Mouse (Mus musculus) forebrain, embryonic 13.5 days (tissue): ENCODE measurements around the gene Abl1. TPM values are rescaled to one million over a fixed set of nuclear protein-coding genes. Genes with fewer than 3 reads are reported as not detected.

Experiments
- ATAC-seq: fragments of 200-750 bp; cut with Nextera tagmentation; 2 replicates; pipeline ENCODE4 v1.8.0; 2017
- H3K27ac ChIP-seq: fragments of 300-500 bp; sonication (generic); 2 replicates; pipeline ENCODE4 v1.5.1; 2015; ENCODE audit warnings: inconsistent platforms, mild to moderate bottlenecking, moderate library complexity
- H3K27me3 ChIP-seq: fragments of 300-500 bp; sonication (generic); 2 replicates; pipeline ENCODE4 v1.6.1; 2015; ENCODE audit warnings: mild to moderate bottlenecking, inconsistent platforms
- H3K36me3 ChIP-seq: fragments of 300-500 bp; sonication (generic); 2 replicates; pipeline ENCODE4 v1.6.1; 2015; ENCODE audit warnings: mild to moderate bottlenecking, inconsistent platforms; ENCODE audit not compliant: poor library complexity, severe bottlenecking
- H3K4me1 ChIP-seq: fragments of 300-500 bp; sonication (generic); 2 replicates; pipeline ENCODE4 v1.6.1; 2015; ENCODE audit warnings: inconsistent platforms
- H3K4me2 ChIP-seq: fragments of 300-500 bp; sonication (generic); 2 replicates; pipeline ENCODE4 v1.6.1; 2015; ENCODE audit warnings: inconsistent platforms, mild to moderate bottlenecking, moderate library complexity
- H3K4me3 ChIP-seq: fragments of 300-500 bp; sonication (generic); 2 replicates; pipeline ENCODE4 v1.5.1; 2015; ENCODE audit warnings: mild to moderate bottlenecking, inconsistent platforms
- H3K9ac ChIP-seq: fragments of 300-500 bp; sonication (generic); 2 replicates; pipeline ENCODE4 v1.6.1; 2015; ENCODE audit warnings: mild to moderate bottlenecking, inconsistent platforms
- H3K9me3 ChIP-seq: fragments of 300-500 bp; sonication (generic); replicated peaks from 2 replicates; pipeline ENCODE4 v1.6.1; 2016; ENCODE audit warnings: inconsistent platforms
- WGBS: fragments of 180-500 bp; shearing (Covaris S2); methylation state at CpG from one replicate; pipeline ENCODE4 v1.1.7; 2015; 5-methylcytosine and 5-hydroxymethylcytosine counted together
- polyA plus RNA-seq: library from polyadenylated mRNA; unstranded; fragments of >200 nt; fragmentation: Nextera tagmentation; extraction: Ambion mirVana; gene quantifications from 2 replicates; pipeline ENCODE4 v1.2.1, GENCODE M21; 2015

Abl1 gene
- polyA plus RNA-seq, 1 experiment from 2014 or later = 25.8 TPM

GRCm38 (mm10) chr2:31845896-31846691 is 157.9 kb downstream of the Abl1 start, which contains the start of gene Fibcd1:
Gene Fibcd1 (minus strand): TSS chr2:31846005.
- Histone ChIP-seq H3K27ac (no peak within 1 kb of the TSS), H3K36me3 (no peaks in the 10 kb centered on the region), H3K4me3 (peak within 1 kb of the TSS; percentile 53), H3K4me1 (peaks cover 31% of the 10 kb centered on the region), H3K4me2 (peak within 1 kb of the TSS; percentile 92), H3K9me3 (no peaks in the 10 kb centered on the region), H3K27me3 (peaks cover 67% of the 10 kb centered on the region), H3K9ac (peak within 1 kb of the TSS; percentile 58)
- ATAC-seq = peak; percentile 24; the same call in 1 of the 2 replicates
- WGBS = under 1% methylated on average over 66 of the region's 88 CpGs

- peaks cover 64% of the 10 kb centered on the region for H3K27me3 ChIP-seq
- H3K9ac ChIP-seq = peak overlapping the region; percentile 58
- H3K27ac ChIP-seq = no peak overlapping the region
- 2% methylated on average over 35 of the region's 35 CpGs for whole genome bisulfite sequencing
- peak overlapping the region; percentile 53 for H3K4me3 ChIP-seq
- no peak for ATAC-seq
- H3K36me3 ChIP-seq = no peaks in the 10 kb centered on the region
- no peaks in the 10 kb centered on the region for H3K9me3 ChIP-seq
- H3K4me2 ChIP-seq = peak overlapping the region; percentile 92
- H3K4me1 ChIP-seq = peaks cover 31% of the 10 kb centered on the region
These were observed 158.8 kb downstream of the Abl1 start for GRCm38 (mm10) chr2:31846692-31847660.

GRCm38 (mm10) chr2:31847908-31848307 is 159.7 kb downstream of the Abl1 start:
- Histone ChIP-seq H3K4me3 (no peak overlapping the region), H3K27me3 (peaks cover 61% of the 10 kb centered on the region), H3K9me3 (no peaks in the 10 kb centered on the region), H3K36me3 (no peaks in the 10 kb centered on the region), H3K27ac (no peak overlapping the region), H3K9ac (no peak overlapping the region), H3K4me2 (no peak overlapping the region), H3K4me1 (peaks cover 31% of the 10 kb centered on the region)
- 15% methylated on average over 6 of the region's 6 CpGs for WGBS
- ATAC-seq = no peak

GRCm38 (mm10) chr2:31850141-31850540 is 162.0 kb downstream of the Abl1 start:
- H3K9ac ChIP-seq = no peak overlapping the region
- H3K27me3 ChIP-seq = peaks cover 51% of the 10 kb centered on the region
- 69% methylated on average over 12 of the region's 12 CpGs for WGBS
- no peak overlapping the region for H3K4me2 ChIP-seq
- H3K36me3 ChIP-seq = no peaks in the 10 kb centered on the region
- peaks cover 22% of the 10 kb centered on the region for H3K4me1 ChIP-seq
- no peaks in the 10 kb centered on the region for H3K9me3 ChIP-seq
- no peak overlapping the region for H3K4me3 ChIP-seq
- no peak overlapping the region for H3K27ac ChIP-seq
- no peak for ATAC-seq

Other genes starting within 250 kb of the Abl1 start
- gene Ass1, start 218.2 kb upstream of the Abl1 start, polyA plus RNA-seq = 5.6 and 5.9 TPM in 2 replicates
- 72.7 and 76.5 TPM in 2 replicates for gene Fubp3, start 115.7 kb upstream of the Abl1 start, polyA plus RNA-seq
- 1.3 and 2.1 TPM in 2 replicates for gene Prdm12, start 48.3 kb upstream of the Abl1 start, polyA plus RNA-seq
- gene Exosc2, start 17.7 kb upstream of the Abl1 start, polyA plus RNA-seq = 53.2 and 59.2 TPM in 2 replicates
- 0.13 and 0.19 TPM in 2 replicates for gene Qrfp, start 122.2 kb downstream of the Abl1 start, polyA plus RNA-seq
- gene Fibcd1, start 157.6 kb downstream of the Abl1 start, polyA plus RNA-seq = 1.2 and 1.5 TPM in 2 replicates
- 3.2 and 3.3 TPM in 2 replicates for gene Lamc3, start 198.9 kb downstream of the Abl1 start, polyA plus RNA-seq